Mouse (Mus musculus) midbrain, embryonic 16.5 days (tissue): ENCODE measurements at regions not wholly inside any gene's neighbourhood (a gene's known extent, or its start where the extent isn't known, plus 50 kb on each side); places are given as distances from the start of the nearest gene placed in this dataset.

Source experiments
- ATAC-seq: fragments of 200-750 bp; cut with Nextera tagmentation; 2 replicates; pipeline ENCODE4 v1.8.0; 2017; ENCODE audit warnings: moderate TSS enrichment
- H3K27ac ChIP-seq: fragments of 300-500 bp; sonication (generic); 2 replicates; pipeline ENCODE4 v1.5.1; 2014; ENCODE audit warnings: mild to moderate bottlenecking, low read length, mixed read lengths
- H3K27me3 ChIP-seq: fragments of 300-500 bp; sonication (generic); 2 replicates; pipeline ENCODE4 v1.6.1; 2014; ENCODE audit warnings: low read depth, low read length, mixed read lengths; ENCODE audit not compliant: control insufficient read depth, insufficient read depth
- H3K36me3 ChIP-seq: fragments of 300-500 bp; sonication (generic); 2 replicates; pipeline ENCODE4 v1.6.1; 2014; ENCODE audit warnings: mild to moderate bottlenecking, low read length, moderate library complexity, mixed read lengths; ENCODE audit not compliant: control insufficient read depth, insufficient read depth
- H3K4me1 ChIP-seq: fragments of 300-500 bp; sonication (generic); 2 replicates; pipeline ENCODE4 v1.6.1; 2014; ENCODE audit warnings: mild to moderate bottlenecking, low read length, mixed read lengths; ENCODE audit not compliant: control insufficient read depth, insufficient read depth
- H3K4me2 ChIP-seq: fragments of 300-500 bp; sonication (generic); 2 replicates; pipeline ENCODE4 v1.6.1; 2014; ENCODE audit warnings: mild to moderate bottlenecking, low read length, mixed read lengths
- H3K4me3 ChIP-seq: fragments of 300-500 bp; sonication (generic); 2 replicates; pipeline ENCODE4 v1.5.1; 2014; ENCODE audit warnings: low read depth, mild to moderate bottlenecking, low read length, moderate library complexity, mixed read lengths
- H3K9ac ChIP-seq: fragments of 300-500 bp; sonication (generic); 2 replicates; pipeline ENCODE4 v1.6.1; 2014; ENCODE audit warnings: low read depth, low read length, mixed read lengths
- H3K9me3 ChIP-seq: fragments of 300-500 bp; sonication (generic); replicated peaks from 2 replicates; pipeline ENCODE4 v1.6.1; 2014; ENCODE audit warnings: mild to moderate bottlenecking, low read length, mixed read lengths; ENCODE audit not compliant: control insufficient read depth, poor library complexity, severe bottlenecking
- WGBS: fragments of 180-500 bp; shearing (Covaris S2); extraction: QIAGEN DNeasy Blood & Tissue Kit; methylation state at CpG from one replicate; pipeline ENCODE4 v1.1.7; 2014; 5-methylcytosine and 5-hydroxymethylcytosine counted together

GRCm38 (mm10) chr17:88370676-88371075 is 69.8 kb upstream of the Foxn2 start:
- H3K4me1 ChIP-seq, result no peaks in the 10 kb centered on the region
- H3K4me2 ChIP-seq, result no peak overlapping the region
- WGBS, result 66% methylated on average over 9 of the region's 9 CpGs
- no peak for ATAC-seq
- H3K4me3 ChIP-seq, result no peak overlapping the region
- H3K9me3 ChIP-seq, result no peaks in the 10 kb centered on the region; the same call in 1 of the 2 replicates
- no peak overlapping the region for H3K27ac ChIP-seq
- H3K36me3 ChIP-seq, result no peaks in the 10 kb centered on the region
- H3K27me3 ChIP-seq, result no peaks in the 10 kb centered on the region
- no peak overlapping the region for H3K9ac ChIP-seq

GRCm38 (mm10) chr17:88378505-88378904 is 62.0 kb upstream of the Foxn2 start:
- WGBS, result 77% methylated on average over 5 of the region's 5 CpGs
- no peaks in the 10 kb centered on the region for H3K4me1 ChIP-seq
- peaks cover 3% of the 10 kb centered on the region; the same call in 1 of the 2 replicates for H3K9me3 ChIP-seq
- no peak overlapping the region for H3K9ac ChIP-seq
- H3K27ac ChIP-seq, result no peak overlapping the region
- ATAC-seq, result no peak
- no peaks in the 10 kb centered on the region for H3K36me3 ChIP-seq
- no peak overlapping the region for H3K4me2 ChIP-seq
- H3K27me3 ChIP-seq, result no peaks in the 10 kb centered on the region
- H3K4me3 ChIP-seq, result no peak overlapping the region

GRCm38 (mm10) chr17:88379389-88379788 is 61.1 kb upstream of the Foxn2 start:
- no peaks in the 10 kb centered on the region for H3K36me3 ChIP-seq
- no peak overlapping the region for H3K4me2 ChIP-seq
- no peak overlapping the region for H3K27ac ChIP-seq
- H3K4me1 ChIP-seq, result no peaks in the 10 kb centered on the region
- no peak overlapping the region for H3K4me3 ChIP-seq
- no peaks in the 10 kb centered on the region for H3K27me3 ChIP-seq
- peaks cover 3% of the 10 kb centered on the region; the same call in 1 of the 2 replicates for H3K9me3 ChIP-seq
- no peak overlapping the region for H3K9ac ChIP-seq
- no peak for ATAC-seq
- WGBS, result 93% methylated on average over 5 of the region's 5 CpGs

- Histone ChIP-seq H3K4me1 (no peaks in the 10 kb centered on the region), H3K4me3 (no peak overlapping the region), H3K27me3 (no peaks in the 10 kb centered on the region), H3K9ac (no peak overlapping the region), H3K4me2 (no peak overlapping the region), H3K9me3 (peaks cover 3% of the 10 kb centered on the region; the same call in 1 of the 2 replicates), H3K36me3 (no peaks in the 10 kb centered on the region), H3K27ac (no peak overlapping the region)
- 59% methylated on average over 9 of the region's 9 CpGs for WGBS
- ATAC-seq, result no peak
Observed at GRCm38 (mm10) chr17:88381106-88381505, 59.4 kb upstream of the Foxn2 start.

GRCm38 (mm10) chr17:88383447-88383846 is 57.1 kb upstream of the Foxn2 start:
- no peak for ATAC-seq
- Histone ChIP-seq H3K9me3 (no peaks in the 10 kb centered on the region; the same call in 1 of the 2 replicates), H3K9ac (no peak overlapping the region), H3K27ac (no peak overlapping the region), H3K4me2 (no peak overlapping the region), H3K36me3 (no peaks in the 10 kb centered on the region), H3K4me1 (no peaks in the 10 kb centered on the region), H3K4me3 (no peak overlapping the region), H3K27me3 (no peaks in the 10 kb centered on the region)
- WGBS, result 80% methylated on average over 4 of the region's 4 CpGs

GRCm38 (mm10) chr17:88388441-88388951 is 52.0 kb upstream of the Foxn2 start:
- no peaks in the 10 kb centered on the region for H3K36me3 ChIP-seq
- WGBS, result 35% methylated on average over 15 of the region's 15 CpGs
- H3K9me3 ChIP-seq, result no peaks in the 10 kb centered on the region
- H3K9ac ChIP-seq, result no peak overlapping the region
- H3K4me2 ChIP-seq, result no peak overlapping the region
- no peaks in the 10 kb centered on the region for H3K4me1 ChIP-seq
- no peak overlapping the region for H3K27ac ChIP-seq
- peak; percentile 48; the same call in 1 of the 2 replicates for ATAC-seq
- no peak overlapping the region for H3K4me3 ChIP-seq
- no peaks in the 10 kb centered on the region for H3K27me3 ChIP-seq

- ATAC-seq, result no peak
- no peak overlapping the region for H3K27ac ChIP-seq
- H3K27me3 ChIP-seq, result no peaks in the 10 kb centered on the region
- H3K4me1 ChIP-seq, result no peaks in the 10 kb centered on the region
- 79% methylated on average over 14 of the region's 14 CpGs for WGBS
- no peak overlapping the region for H3K4me3 ChIP-seq
- no peaks in the 10 kb centered on the region for H3K36me3 ChIP-seq
- no peak overlapping the region for H3K4me2 ChIP-seq
- no peak overlapping the region for H3K9ac ChIP-seq
- no peaks in the 10 kb centered on the region for H3K9me3 ChIP-seq
Observed at GRCm38 (mm10) chr17:88389668-88390461, 50.6 kb upstream of the Foxn2 start.
